Mouse (Mus musculus) midbrain, embryonic 16.5 days (tissue): ENCODE results near the gene Kdsr. TPM values are rescaled to one million over a fixed set of nuclear protein-coding genes. Genes with fewer than 3 reads are reported as not detected.

ENCODE experiments used
- ATAC-seq: fragments of 200-750 bp; cut with Nextera tagmentation; 2 replicates; pipeline ENCODE4 v1.8.0; 2017; ENCODE audit warnings: moderate TSS enrichment
- H3K27ac ChIP-seq: fragments of 300-500 bp; sonication (generic); 2 replicates; pipeline ENCODE4 v1.5.1; 2014; ENCODE audit warnings: mild to moderate bottlenecking, low read length, mixed read lengths
- H3K27me3 ChIP-seq: fragments of 300-500 bp; sonication (generic); 2 replicates; pipeline ENCODE4 v1.6.1; 2014; ENCODE audit warnings: low read depth, low read length, mixed read lengths; ENCODE audit not compliant: control insufficient read depth, insufficient read depth
- H3K36me3 ChIP-seq: fragments of 300-500 bp; sonication (generic); 2 replicates; pipeline ENCODE4 v1.6.1; 2014; ENCODE audit warnings: mild to moderate bottlenecking, low read length, moderate library complexity, mixed read lengths; ENCODE audit not compliant: control insufficient read depth, insufficient read depth
- H3K4me1 ChIP-seq: fragments of 300-500 bp; sonication (generic); 2 replicates; pipeline ENCODE4 v1.6.1; 2014; ENCODE audit warnings: mild to moderate bottlenecking, low read length, mixed read lengths; ENCODE audit not compliant: control insufficient read depth, insufficient read depth
- H3K4me2 ChIP-seq: fragments of 300-500 bp; sonication (generic); 2 replicates; pipeline ENCODE4 v1.6.1; 2014; ENCODE audit warnings: mild to moderate bottlenecking, low read length, mixed read lengths
- H3K4me3 ChIP-seq: fragments of 300-500 bp; sonication (generic); 2 replicates; pipeline ENCODE4 v1.5.1; 2014; ENCODE audit warnings: low read depth, mild to moderate bottlenecking, low read length, moderate library complexity, mixed read lengths
- H3K9ac ChIP-seq: fragments of 300-500 bp; sonication (generic); 2 replicates; pipeline ENCODE4 v1.6.1; 2014; ENCODE audit warnings: low read depth, low read length, mixed read lengths
- H3K9me3 ChIP-seq: fragments of 300-500 bp; sonication (generic); replicated peaks from 2 replicates; pipeline ENCODE4 v1.6.1; 2014; ENCODE audit warnings: mild to moderate bottlenecking, low read length, mixed read lengths; ENCODE audit not compliant: control insufficient read depth, poor library complexity, severe bottlenecking
- WGBS: fragments of 180-500 bp; shearing (Covaris S2); extraction: QIAGEN DNeasy Blood & Tissue Kit; methylation state at CpG from one replicate; pipeline ENCODE4 v1.1.7; 2014; 5-methylcytosine and 5-hydroxymethylcytosine counted together
- polyA plus RNA-seq: library from polyadenylated mRNA; unstranded; fragments of >200 nt; fragmentation: Nextera tagmentation; extraction: Ambion mirVana; gene quantifications from 2 replicates; pipeline ENCODE4 v1.2.1, GENCODE M21; 2015

The Kdsr gene
- polyA plus RNA-seq, 1 experiment from 2014 or later = 17.2 TPM

DNA sequence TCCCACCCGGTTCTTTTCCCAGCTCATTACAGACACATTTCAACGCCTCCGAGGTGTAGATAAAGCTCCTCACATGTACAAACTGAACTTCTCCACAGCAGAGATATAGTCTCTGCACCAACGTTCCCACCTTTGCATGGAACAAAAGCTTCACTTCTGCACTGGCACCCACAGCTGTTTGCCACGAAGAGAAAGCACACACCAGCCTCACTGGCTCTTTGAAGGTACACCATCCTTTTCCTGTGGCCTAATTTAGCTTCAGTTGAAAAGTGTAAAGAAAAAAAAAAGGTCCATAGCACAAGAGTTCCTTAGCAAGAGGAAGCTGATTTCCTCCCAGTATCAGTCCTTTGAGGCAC lies 71.4 kb downstream of the Kdsr start:
- H3K27me3 ChIP-seq = no peaks in the 10 kb centered on the region
- H3K9me3 ChIP-seq = no peaks in the 10 kb centered on the region
- ATAC-seq = no peak
- no peak overlapping the region for H3K4me2 ChIP-seq
- no peak overlapping the region for H3K27ac ChIP-seq
- H3K4me3 ChIP-seq = no peak overlapping the region
- H3K9ac ChIP-seq = no peak overlapping the region
- 87% methylated on average over 5 of the region's 5 CpGs for WGBS
- H3K36me3 ChIP-seq = no peaks in the 10 kb centered on the region
- no peaks in the 10 kb centered on the region for H3K4me1 ChIP-seq

DNA sequence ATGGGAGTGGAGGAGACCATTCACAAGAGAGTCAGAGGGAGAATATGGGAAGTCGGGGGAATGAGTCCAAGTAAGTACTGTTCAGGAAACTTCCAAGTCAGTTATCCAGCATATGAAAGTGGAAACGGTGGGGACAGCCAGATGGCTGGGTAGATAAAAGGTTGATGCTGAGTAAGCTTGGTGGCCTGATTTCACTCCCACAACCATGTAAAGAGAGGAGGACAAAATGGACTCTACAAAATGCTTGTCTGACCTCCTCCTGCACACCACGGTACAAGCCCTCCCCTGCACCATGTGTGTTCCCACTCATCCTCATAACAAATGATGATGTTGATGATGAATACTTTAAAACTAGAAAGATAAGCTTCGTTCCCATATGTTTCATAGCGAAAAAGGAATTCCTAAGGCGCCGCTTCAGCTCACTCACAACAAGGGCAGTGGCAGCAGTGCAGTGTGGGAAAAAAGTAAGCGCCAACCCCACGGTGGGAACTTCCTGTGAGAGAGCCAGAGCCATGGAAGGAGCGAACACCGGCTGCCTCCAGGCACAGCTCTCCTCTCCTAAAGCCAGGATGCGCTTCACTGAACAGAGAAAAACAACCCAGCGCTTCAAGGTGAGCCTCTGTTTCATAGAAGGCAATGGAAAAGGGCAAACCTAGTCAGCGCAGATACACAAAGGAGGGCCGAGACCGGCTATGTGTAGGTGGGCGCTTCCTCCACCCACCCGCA lies 71.9 kb downstream of the Kdsr start:
- Histone ChIP-seq H3K27me3 (no peaks in the 10 kb centered on the region), H3K4me1 (no peaks in the 10 kb centered on the region), H3K4me2 (no peak overlapping the region), H3K36me3 (no peaks in the 10 kb centered on the region), H3K9ac (no peak overlapping the region), H3K27ac (no peak overlapping the region), H3K9me3 (no peaks in the 10 kb centered on the region), H3K4me3 (no peak overlapping the region)
- ATAC-seq = no peak
- WGBS = 83% methylated on average over 18 of the region's 18 CpGs

DNA sequence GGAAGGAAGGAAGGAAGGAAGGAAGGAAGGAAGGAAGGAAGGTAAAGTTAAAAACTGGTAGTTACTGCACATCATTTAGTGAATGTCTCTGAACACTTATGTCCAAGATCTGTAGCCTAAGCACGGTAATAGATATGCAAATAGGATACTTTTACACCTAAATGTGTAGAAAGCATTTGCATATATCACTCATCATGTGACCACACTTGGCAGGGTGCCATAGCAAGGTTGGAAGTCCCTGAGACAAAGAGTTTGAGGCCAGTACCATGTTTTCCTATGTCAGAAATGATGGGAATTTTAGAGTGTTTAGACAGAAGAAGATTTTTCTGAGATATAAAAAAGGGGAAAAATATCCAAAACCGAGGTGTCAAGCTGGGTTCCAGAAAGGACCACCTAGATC lies 73.8 kb downstream of the Kdsr start:
- no peak overlapping the region for H3K4me3 ChIP-seq
- no peak overlapping the region for H3K9ac ChIP-seq
- H3K4me1 ChIP-seq = no peaks in the 10 kb centered on the region
- H3K4me2 ChIP-seq = no peak overlapping the region
- no peaks in the 10 kb centered on the region for H3K36me3 ChIP-seq
- H3K27ac ChIP-seq = no peak overlapping the region
- 64% methylated on average over 2 of the region's 2 CpGs for WGBS
- H3K27me3 ChIP-seq = no peaks in the 10 kb centered on the region
- no peak for ATAC-seq
- no peaks in the 10 kb centered on the region for H3K9me3 ChIP-seq

DNA sequence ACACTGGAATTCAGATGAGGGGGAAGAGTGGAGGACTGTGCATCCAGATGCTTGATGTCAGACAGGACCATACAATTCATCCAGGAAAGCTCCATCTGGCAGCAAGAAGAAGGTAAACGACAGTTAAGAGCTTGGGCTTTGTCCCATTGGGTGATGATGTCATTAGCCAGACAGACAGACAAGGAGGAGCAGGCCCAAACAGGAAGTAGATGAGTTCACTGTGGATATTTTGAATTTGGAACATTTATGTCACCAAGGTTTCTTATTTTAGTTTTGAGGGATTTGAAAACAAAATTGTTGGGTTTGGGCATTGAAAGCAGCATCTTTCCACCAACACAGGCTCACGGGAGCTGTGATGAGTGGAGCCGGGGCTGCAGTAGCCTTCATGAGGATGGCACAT lies 75.0 kb downstream of the Kdsr start:
- Histone ChIP-seq H3K9ac (no peak overlapping the region), H3K27me3 (no peaks in the 10 kb centered on the region), H3K27ac (no peak overlapping the region), H3K4me2 (no peak overlapping the region), H3K9me3 (no peaks in the 10 kb centered on the region), H3K4me1 (no peaks in the 10 kb centered on the region), H3K36me3 (no peaks in the 10 kb centered on the region), H3K4me3 (no peak overlapping the region)
- WGBS = 92% methylated on average over 3 of the region's 3 CpGs
- ATAC-seq = no peak

DNA sequence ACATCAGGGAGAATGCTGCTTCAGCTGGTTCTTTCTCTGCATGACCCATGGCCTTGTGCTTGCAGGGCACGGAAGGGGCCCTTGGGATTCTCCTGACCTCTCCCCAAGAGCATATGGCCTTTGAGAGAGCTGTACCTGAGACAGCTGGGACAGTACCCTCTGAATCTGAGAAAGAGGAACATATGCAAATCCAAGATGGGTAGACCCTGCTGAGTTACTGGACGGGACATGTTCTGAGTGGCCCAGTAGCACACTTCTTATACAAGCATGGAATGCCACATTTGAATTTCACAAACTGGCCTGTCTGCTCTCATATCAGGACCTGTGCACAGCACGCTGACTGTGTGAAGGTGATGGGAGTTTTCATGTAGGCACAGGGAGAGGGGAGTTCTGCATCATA lies 76.7 kb downstream of the Kdsr start:
- WGBS = 88% methylated on average over 3 of the region's 3 CpGs
- ATAC-seq = no peak
- H3K36me3 ChIP-seq = no peaks in the 10 kb centered on the region
- no peaks in the 10 kb centered on the region for H3K4me1 ChIP-seq
- no peak overlapping the region for H3K4me2 ChIP-seq
- no peak overlapping the region for H3K9ac ChIP-seq
- no peak overlapping the region for H3K4me3 ChIP-seq
- no peaks in the 10 kb centered on the region for H3K27me3 ChIP-seq
- H3K9me3 ChIP-seq = no peaks in the 10 kb centered on the region
- no peak overlapping the region for H3K27ac ChIP-seq

DNA sequence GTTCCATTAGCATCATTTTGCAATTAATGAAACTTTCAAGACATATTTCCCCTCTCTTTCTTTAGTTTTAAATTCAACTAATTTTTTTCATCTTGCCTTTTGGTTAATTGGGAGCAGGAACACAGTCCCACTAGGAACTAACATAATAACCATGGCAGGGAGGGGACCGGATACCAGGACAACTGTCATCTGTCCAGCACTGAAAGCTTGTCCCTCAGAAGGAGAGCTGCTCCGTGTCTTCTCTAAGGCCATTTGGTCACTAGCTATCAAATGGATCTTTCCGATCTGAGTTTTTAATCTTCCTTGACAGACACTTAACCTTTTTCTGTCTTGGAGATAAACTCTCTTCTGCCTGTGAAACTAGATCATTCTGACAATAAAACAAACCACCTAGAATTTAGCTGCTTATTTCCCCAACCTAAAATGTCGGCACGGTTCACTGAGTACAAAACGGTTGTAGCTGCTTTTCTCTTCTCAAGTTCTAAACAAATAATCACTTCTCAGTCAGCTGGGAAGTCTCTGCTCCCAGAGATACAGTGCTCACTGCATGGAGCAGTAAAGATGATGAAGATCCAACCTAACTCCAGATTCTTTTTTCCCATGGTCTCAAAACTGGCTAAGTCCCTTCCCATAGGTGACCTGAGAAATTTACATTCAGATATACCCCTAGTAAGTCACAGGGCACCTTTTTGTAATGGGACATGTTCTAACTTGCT lies 79.6 kb downstream of the Kdsr start:
- Histone ChIP-seq H3K27ac (no peak overlapping the region), H3K4me1 (no peaks in the 10 kb centered on the region), H3K9ac (no peak overlapping the region), H3K4me3 (no peak overlapping the region), H3K4me2 (no peak overlapping the region), H3K9me3 (no peaks in the 10 kb centered on the region), H3K36me3 (no peaks in the 10 kb centered on the region), H3K27me3 (no peaks in the 10 kb centered on the region)
- 78% methylated on average over 6 of the region's 6 CpGs for WGBS
- no peak for ATAC-seq

DNA sequence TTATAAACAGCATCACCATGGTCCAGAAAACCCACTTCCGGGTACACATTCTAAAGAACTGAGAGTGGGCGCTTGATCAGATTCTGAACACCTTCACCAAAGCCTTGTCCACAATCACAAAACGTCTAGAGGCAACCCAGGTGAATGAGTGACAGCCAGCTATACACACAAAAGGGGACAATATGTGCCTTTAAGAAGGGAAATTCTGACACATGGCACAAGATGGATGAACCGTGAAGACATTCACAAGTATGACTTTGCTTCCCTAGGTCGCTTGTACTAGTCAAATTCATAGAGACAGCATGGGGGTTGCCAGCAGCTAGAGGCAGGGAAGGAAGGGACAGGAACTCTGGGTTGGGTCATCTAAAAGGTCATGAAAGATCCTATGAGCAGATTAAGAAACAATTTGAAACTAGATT lies 81.5 kb downstream of the Kdsr start:
- H3K4me1 ChIP-seq = no peaks in the 10 kb centered on the region
- H3K4me2 ChIP-seq = no peak overlapping the region
- no peaks in the 10 kb centered on the region for H3K27me3 ChIP-seq
- no peaks in the 10 kb centered on the region for H3K9me3 ChIP-seq
- WGBS = 79% methylated on average over 5 of the region's 5 CpGs
- no peak overlapping the region for H3K27ac ChIP-seq
- ATAC-seq = no peak
- no peak overlapping the region for H3K4me3 ChIP-seq
- H3K9ac ChIP-seq = no peak overlapping the region
- no peaks in the 10 kb centered on the region for H3K36me3 ChIP-seq

Other genes with a start within 250 kb of the Kdsr start
- gene Bcl2, start 45.5 kb downstream of the Kdsr start, polyA plus RNA-seq = 14.7 and 16.2 TPM in 2 replicates
- gene Vps4b, start 37.0 kb upstream of the Kdsr start, polyA plus RNA-seq = 32.9 and 33.3 TPM in 2 replicates
- gene Serpinb5, start 101.4 kb upstream of the Kdsr start, polyA plus RNA-seq = not detected in 2 replicates
- gene Serpinb12, start 174.7 kb upstream of the Kdsr start, polyA plus RNA-seq = not detected in 2 replicates
- gene Serpinb13, start 221.3 kb upstream of the Kdsr start, polyA plus RNA-seq = not detected in 2 replicates